ENCODE assay signal across 7 mouse cellular contexts in the genomic region with DNA sequence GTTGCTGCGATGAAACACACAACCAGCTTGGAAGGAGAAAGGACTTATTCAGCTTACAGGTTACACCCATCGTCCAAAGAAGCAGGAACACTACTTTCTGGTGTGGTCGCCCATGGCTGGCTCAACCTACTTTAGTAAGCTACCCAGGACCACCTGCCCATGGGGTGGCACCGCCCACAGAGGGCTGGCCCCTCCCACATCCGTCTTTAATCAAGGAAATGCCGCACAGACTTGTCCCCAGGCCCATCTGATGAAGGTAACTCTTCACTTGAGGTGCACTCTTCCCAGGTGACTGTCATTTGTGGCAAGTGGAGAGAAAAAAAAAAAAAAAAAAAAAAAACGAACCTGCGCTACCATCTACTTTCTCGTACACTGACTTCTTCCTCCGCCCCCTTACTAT.
"Had no signal": no experiment of that assay in that cellular context is flagged by ENCODE, and none has a peak within 500 bp of the region (broad histone marks: within the 10 kb centered on the region; RNA-seq: fewer than 3 reads in every experiment).

No protein-coding gene starts in this region.

- DNase-seq: left cerebral cortex, postnatal 4 days; liver, embryonic 13.5 days; lung, adult 2 months; midbrain, embryonic 14.5 days; thymus, adult 18-20 months; thymus, postnatal 36 days had no signal

- H3K4me2 ChIP-seq: liver, embryonic 13.5 days; midbrain, embryonic 11.5 days had no signal

- H3K9ac ChIP-seq: liver, embryonic 13.5 days had no signal

- H3K27ac ChIP-seq: liver, embryonic 13.5 days had no signal

- H3K27me3 ChIP-seq: liver, embryonic 13.5 days had no signal

- H3K36me3 ChIP-seq: liver, embryonic 13.5 days had no signal

- H3K9me3 ChIP-seq: liver, embryonic 13.5 days had no signal

- H3K4me3 ChIP-seq: liver, embryonic 13.5 days had no signal

- H3K4me1 ChIP-seq: liver, embryonic 13.5 days had no signal
